Mouse (Mus musculus): Measurements from ENCODE around the gene Bmpr2. TPM values are rescaled to one million over a fixed set of nuclear protein-coding genes. Genes with fewer than 3 reads are reported as not detected.

Gene Bmpr2
- polyA plus RNA-seq, 1 experiment from 2014 or later, result 14.2 TPM

- Histone ChIP-seq H3K36me3 (ENCODE audit: control insufficient read depth, insufficient read depth, low read length) (no peaks in the 10 kb centered on the region), H3K27ac (ENCODE audit: low read depth, low read length) (no peak overlapping the region), H3K4me2 (replicated peaks; ENCODE audit: low read depth, low read length) (no peak overlapping the region), H3K4me3 (ENCODE audit: low read length) (no peak overlapping the region), H3K27me3 (ENCODE audit: control insufficient read depth, insufficient read depth, low read length) (no peaks in the 10 kb centered on the region), H3K9me3 (ENCODE audit: control insufficient read depth, low read length) (no peaks in the 10 kb centered on the region), H3K9ac (ENCODE audit: low read depth, low read length) (no peak overlapping the region), H3K4me1 (ENCODE audit: control insufficient read depth, insufficient read depth, low read length) (no peaks in the 10 kb centered on the region)
- WGBS, result 59% methylated on average over 2 of the region's 2 CpGs
- no peak for ATAC-seq (ENCODE audit: low FRiP score, low TSS enrichment)
These were observed 136.5 kb downstream of the Bmpr2 start for GRCm38 (mm10) chr1:59899679-59900078.

DNA sequence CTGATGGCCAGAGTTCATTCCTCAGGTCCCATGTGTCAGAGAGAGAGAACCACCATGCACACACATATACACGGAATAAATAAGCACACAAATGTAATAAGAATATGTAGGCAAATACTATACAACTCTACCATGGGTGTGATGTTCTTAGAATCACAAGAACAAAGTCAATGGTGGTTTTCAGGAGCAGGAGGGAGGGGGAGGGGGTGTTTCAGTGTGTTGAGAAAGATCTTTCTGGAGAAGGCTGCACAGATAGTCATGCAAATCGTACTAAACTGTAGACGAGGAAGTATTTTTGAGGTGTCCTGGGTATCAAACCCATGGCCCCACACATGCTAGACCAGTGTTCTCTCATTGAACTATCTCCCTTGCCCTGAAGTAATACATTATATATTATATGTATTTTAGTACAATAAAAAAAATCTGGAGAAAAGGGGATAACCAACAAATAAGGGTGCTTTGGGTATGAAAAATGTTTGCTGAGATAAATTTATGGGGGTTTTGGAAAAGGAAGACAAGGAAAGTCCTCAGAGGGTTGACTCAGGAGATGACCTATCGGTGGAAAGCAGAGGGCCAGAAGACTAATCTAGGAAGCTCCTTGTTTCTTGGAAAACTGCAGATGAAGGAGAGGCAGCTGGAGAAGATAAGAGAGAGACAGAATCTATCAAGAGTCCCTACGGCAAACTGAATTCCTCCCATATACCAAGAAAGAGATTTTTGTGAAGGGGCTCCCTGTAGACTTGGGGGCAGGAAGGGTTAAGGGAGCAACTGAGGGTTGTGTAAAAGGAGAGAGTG is 138.1 kb downstream of the Bmpr2 start:
- no peak for ATAC-seq (ENCODE audit: low FRiP score, low TSS enrichment)
- no peak overlapping the region for H3K4me2 ChIP-seq (replicated peaks; ENCODE audit: low read depth, low read length)
- 85% methylated on average over 5 of the region's 5 CpGs for WGBS
- H3K4me1 ChIP-seq (ENCODE audit: control insufficient read depth, insufficient read depth, low read length), result no peaks in the 10 kb centered on the region
- H3K27me3 ChIP-seq (ENCODE audit: control insufficient read depth, insufficient read depth, low read length), result no peaks in the 10 kb centered on the region
- H3K4me3 ChIP-seq (ENCODE audit: low read length), result no peak overlapping the region
- no peaks in the 10 kb centered on the region for H3K9me3 ChIP-seq (ENCODE audit: control insufficient read depth, low read length)
- H3K9ac ChIP-seq (ENCODE audit: low read depth, low read length), result no peak overlapping the region
- H3K36me3 ChIP-seq (ENCODE audit: control insufficient read depth, insufficient read depth, low read length), result no peaks in the 10 kb centered on the region
- H3K27ac ChIP-seq (ENCODE audit: low read depth, low read length), result no peak overlapping the region

DNA sequence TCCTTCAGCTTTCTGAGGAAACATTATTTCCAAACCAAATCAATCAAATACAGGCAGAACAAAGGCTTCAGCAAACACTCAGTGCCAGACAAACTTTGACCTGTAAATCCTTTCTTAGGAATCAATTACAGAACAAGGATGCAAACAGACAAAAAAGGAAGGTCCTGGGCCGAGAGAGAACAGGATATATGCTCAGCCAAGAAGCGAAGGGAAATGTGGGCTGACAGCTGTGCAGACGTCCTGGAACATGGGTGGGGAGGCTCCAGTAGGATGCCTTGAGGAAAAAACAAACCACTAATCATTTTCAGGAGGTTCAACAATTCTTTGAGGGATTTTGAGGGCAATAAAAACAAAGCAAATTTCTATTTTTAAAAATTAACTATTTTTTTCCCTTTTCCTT is 139.4 kb downstream of the Bmpr2 start:
- WGBS, result 29% methylated on average over 3 of the region's 3 CpGs
- no peaks in the 10 kb centered on the region for H3K9me3 ChIP-seq (ENCODE audit: control insufficient read depth, low read length)
- ATAC-seq (ENCODE audit: low FRiP score, low TSS enrichment), result no peak
- H3K4me3 ChIP-seq (ENCODE audit: low read length), result no peak overlapping the region
- no peaks in the 10 kb centered on the region for H3K36me3 ChIP-seq (ENCODE audit: control insufficient read depth, insufficient read depth, low read length)
- H3K27ac ChIP-seq (ENCODE audit: low read depth, low read length), result no peak overlapping the region
- no peak overlapping the region for H3K4me2 ChIP-seq (replicated peaks; ENCODE audit: low read depth, low read length)
- H3K27me3 ChIP-seq (ENCODE audit: control insufficient read depth, insufficient read depth, low read length), result no peaks in the 10 kb centered on the region
- H3K9ac ChIP-seq (ENCODE audit: low read depth, low read length), result no peak overlapping the region
- H3K4me1 ChIP-seq (ENCODE audit: control insufficient read depth, insufficient read depth, low read length), result no peaks in the 10 kb centered on the region

GRCm38 (mm10) chr1:59904630-59905295 is 141.6 kb downstream of the Bmpr2 start:
- no peaks in the 10 kb centered on the region for H3K4me1 ChIP-seq (ENCODE audit: control insufficient read depth, insufficient read depth, low read length)
- H3K4me3 ChIP-seq (ENCODE audit: low read length), result no peak overlapping the region
- H3K27me3 ChIP-seq (ENCODE audit: control insufficient read depth, insufficient read depth, low read length), result no peaks in the 10 kb centered on the region
- ATAC-seq (ENCODE audit: low FRiP score, low TSS enrichment), result no peak
- H3K9me3 ChIP-seq (ENCODE audit: control insufficient read depth, low read length), result no peaks in the 10 kb centered on the region
- H3K27ac ChIP-seq (ENCODE audit: low read depth, low read length), result no peak overlapping the region
- no peak overlapping the region for H3K9ac ChIP-seq (ENCODE audit: low read depth, low read length)
- no peak overlapping the region for H3K4me2 ChIP-seq (replicated peaks; ENCODE audit: low read depth, low read length)
- no peaks in the 10 kb centered on the region for H3K36me3 ChIP-seq (ENCODE audit: control insufficient read depth, insufficient read depth, low read length)
- WGBS, result 93% methylated on average over 6 of the region's 6 CpGs

GRCm38 (mm10) chr1:59905916-59906315 is 142.7 kb downstream of the Bmpr2 start:
- Histone ChIP-seq H3K4me3 (ENCODE audit: low read length) (no peak overlapping the region), H3K36me3 (ENCODE audit: control insufficient read depth, insufficient read depth, low read length) (no peaks in the 10 kb centered on the region), H3K9me3 (ENCODE audit: control insufficient read depth, low read length) (no peaks in the 10 kb centered on the region), H3K4me1 (ENCODE audit: control insufficient read depth, insufficient read depth, low read length) (no peaks in the 10 kb centered on the region), H3K4me2 (replicated peaks; ENCODE audit: low read depth, low read length) (no peak overlapping the region), H3K27me3 (ENCODE audit: control insufficient read depth, insufficient read depth, low read length) (no peaks in the 10 kb centered on the region), H3K9ac (ENCODE audit: low read depth, low read length) (no peak overlapping the region), H3K27ac (ENCODE audit: low read depth, low read length) (no peak overlapping the region)
- WGBS, result 76% methylated on average over 2 of the region's 2 CpGs
- no peak for ATAC-seq (ENCODE audit: low FRiP score, low TSS enrichment)

- no peaks in the 10 kb centered on the region for H3K36me3 ChIP-seq (ENCODE audit: control insufficient read depth, insufficient read depth, low read length)
- no peaks in the 10 kb centered on the region for H3K9me3 ChIP-seq (ENCODE audit: control insufficient read depth, low read length)
- no peak overlapping the region for H3K9ac ChIP-seq (ENCODE audit: low read depth, low read length)
- no peak for ATAC-seq (ENCODE audit: low FRiP score, low TSS enrichment)
- no peaks in the 10 kb centered on the region for H3K4me1 ChIP-seq (ENCODE audit: control insufficient read depth, insufficient read depth, low read length)
- no peak overlapping the region for H3K4me2 ChIP-seq (replicated peaks; ENCODE audit: low read depth, low read length)
- H3K4me3 ChIP-seq (ENCODE audit: low read length), result no peak overlapping the region
- no peaks in the 10 kb centered on the region for H3K27me3 ChIP-seq (ENCODE audit: control insufficient read depth, insufficient read depth, low read length)
- WGBS, result 82% methylated on average over 13 of the region's 13 CpGs
- H3K27ac ChIP-seq (ENCODE audit: low read depth, low read length), result no peak overlapping the region
These were observed 143.8 kb downstream of the Bmpr2 start for GRCm38 (mm10) chr1:59906819-59907521.

DNA sequence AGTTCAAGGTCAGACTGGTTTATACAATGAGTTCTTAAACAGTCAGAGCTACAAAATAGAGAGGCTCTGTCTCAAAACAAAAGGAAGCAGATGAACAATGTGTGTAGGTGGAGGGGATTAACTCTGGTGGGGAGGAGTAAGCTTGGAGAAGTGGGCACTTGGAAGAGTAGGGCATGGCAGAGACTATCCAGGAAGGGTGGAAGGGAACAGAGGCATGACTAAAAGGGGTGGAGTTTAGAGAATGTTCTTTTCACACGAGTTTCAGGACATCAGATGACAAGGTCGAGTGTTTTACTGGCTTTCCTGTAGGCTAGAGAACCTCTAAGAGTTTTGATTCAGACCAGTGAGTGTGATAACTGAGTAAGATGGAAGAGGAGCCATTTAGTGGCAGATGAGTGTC is 144.5 kb downstream of the Bmpr2 start:
- Histone ChIP-seq H3K27ac (ENCODE audit: low read depth, low read length) (no peak overlapping the region), H3K9me3 (ENCODE audit: control insufficient read depth, low read length) (no peaks in the 10 kb centered on the region), H3K4me2 (replicated peaks; ENCODE audit: low read depth, low read length) (no peak overlapping the region), H3K9ac (ENCODE audit: low read depth, low read length) (no peak overlapping the region), H3K4me1 (ENCODE audit: control insufficient read depth, insufficient read depth, low read length) (no peaks in the 10 kb centered on the region), H3K36me3 (ENCODE audit: control insufficient read depth, insufficient read depth, low read length) (no peaks in the 10 kb centered on the region), H3K27me3 (ENCODE audit: control insufficient read depth, insufficient read depth, low read length) (no peaks in the 10 kb centered on the region), H3K4me3 (ENCODE audit: low read length) (no peak overlapping the region)
- no peak for ATAC-seq (ENCODE audit: low FRiP score, low TSS enrichment)
- WGBS, result 30% methylated on average over 2 of the region's 2 CpGs

GRCm38 (mm10) chr1:59910941-59911340 is 147.7 kb downstream of the Bmpr2 start:
- H3K27me3 ChIP-seq (ENCODE audit: control insufficient read depth, insufficient read depth, low read length), result no peaks in the 10 kb centered on the region
- H3K27ac ChIP-seq (ENCODE audit: low read depth, low read length), result no peak overlapping the region
- H3K36me3 ChIP-seq (ENCODE audit: control insufficient read depth, insufficient read depth, low read length), result no peaks in the 10 kb centered on the region
- no peak overlapping the region for H3K9ac ChIP-seq (ENCODE audit: low read depth, low read length)
- ATAC-seq (ENCODE audit: low FRiP score, low TSS enrichment), result no peak
- no peaks in the 10 kb centered on the region for H3K9me3 ChIP-seq (ENCODE audit: control insufficient read depth, low read length)
- H3K4me1 ChIP-seq (ENCODE audit: control insufficient read depth, insufficient read depth, low read length), result peaks cover 18% of the 10 kb centered on the region
- 82% methylated on average over 1 of the region's 1 CpGs for WGBS
- H3K4me3 ChIP-seq (ENCODE audit: low read length), result no peak overlapping the region
- H3K4me2 ChIP-seq (replicated peaks; ENCODE audit: low read depth, low read length), result no peak overlapping the region
